Mouse (Mus musculus): ENCODE results near the gene Tfec. TPM values are rescaled to one million over a fixed set of nuclear protein-coding genes. Genes with fewer than 3 reads are reported as not detected.

Tfec gene
- polyA plus RNA-seq, 2 experiments, result 0.91 to 1.5 TPM

GRCm38 (mm10) chr6:16846521-16846920, 51.7 kb downstream of the Tfec start:
- Histone ChIP-seq H3K36me3 (ENCODE audit: control insufficient read depth, insufficient read depth, low read length) (no peaks in the 10 kb centered on the region), H3K4me1 (ENCODE audit: control insufficient read depth, insufficient read depth, low read length) (no peaks in the 10 kb centered on the region), H3K4me2 (replicated peaks; ENCODE audit: low read depth, low read length, severe bottlenecking) (no peak overlapping the region), H3K4me3 (replicated peaks; ENCODE audit: low read length) (no peak overlapping the region), H3K9me3 (ENCODE audit: control insufficient read depth, low read length) (no peaks in the 10 kb centered on the region), H3K27ac (replicated peaks; ENCODE audit: low read depth, low read length) (no peak overlapping the region), H3K27me3 (ENCODE audit: control insufficient read depth, insufficient read depth, low read length) (no peaks in the 10 kb centered on the region), H3K9ac (ENCODE audit: low read depth, low read length, severe bottlenecking) (no peak overlapping the region)
- WGBS, result 82% methylated on average over 7 of the region's 7 CpGs
- TF ChIP-seq POLR2A (IDR thresholded peaks at IDR 0.05; ENCODE audit: borderline replicate concordance, extremely low read depth, insufficient read depth, insufficient read length), result no peak
- DNase-seq (ENCODE audit: low spot score) (no peak), ATAC-seq (ENCODE audit: low FRiP score, low read depth) (no peak)

GRCm38 (mm10) chr6:16835631-16836030, 62.6 kb downstream of the Tfec start:
- Histone ChIP-seq H3K4me3 (replicated peaks; ENCODE audit: low read length) (no peak overlapping the region), H3K36me3 (ENCODE audit: control insufficient read depth, insufficient read depth, low read length) (no peaks in the 10 kb centered on the region), H3K27ac (replicated peaks; ENCODE audit: low read depth, low read length) (no peak overlapping the region), H3K9me3 (ENCODE audit: control insufficient read depth, low read length) (no peaks in the 10 kb centered on the region), H3K4me2 (replicated peaks; ENCODE audit: low read depth, low read length, severe bottlenecking) (no peak overlapping the region), H3K9ac (ENCODE audit: low read depth, low read length, severe bottlenecking) (no peak overlapping the region), H3K4me1 (ENCODE audit: control insufficient read depth, insufficient read depth, low read length) (no peaks in the 10 kb centered on the region), H3K27me3 (ENCODE audit: control insufficient read depth, insufficient read depth, low read length) (no peaks in the 10 kb centered on the region)
- ATAC-seq (ENCODE audit: low FRiP score, low read depth), result no peak
- DNase-seq (ENCODE audit: low spot score), result no peak
- no peak for TF ChIP-seq POLR2A (IDR thresholded peaks at IDR 0.05; ENCODE audit: borderline replicate concordance, extremely low read depth, insufficient read depth, insufficient read length)
- WGBS, result 79% methylated on average over 1 of the region's 1 CpGs

GRCm38 (mm10) chr6:16828304-16828703, 69.9 kb downstream of the Tfec start:
- Histone ChIP-seq H3K27ac (replicated peaks; ENCODE audit: low read depth, low read length) (no peak overlapping the region), H3K27me3 (ENCODE audit: control insufficient read depth, insufficient read depth, low read length) (no peaks in the 10 kb centered on the region), H3K36me3 (ENCODE audit: control insufficient read depth, insufficient read depth, low read length) (no peaks in the 10 kb centered on the region), H3K4me1 (ENCODE audit: control insufficient read depth, insufficient read depth, low read length) (no peaks in the 10 kb centered on the region), H3K4me3 (replicated peaks; ENCODE audit: low read length) (no peak overlapping the region), H3K9me3 (ENCODE audit: control insufficient read depth, low read length) (no peaks in the 10 kb centered on the region), H3K9ac (ENCODE audit: low read depth, low read length, severe bottlenecking) (no peak overlapping the region), H3K4me2 (replicated peaks; ENCODE audit: low read depth, low read length, severe bottlenecking) (no peak overlapping the region)
- DNase-seq (ENCODE audit: low spot score) (no peak), ATAC-seq (ENCODE audit: low FRiP score, low read depth) (no peak)
- no peak for TF ChIP-seq POLR2A (IDR thresholded peaks at IDR 0.05; ENCODE audit: borderline replicate concordance, extremely low read depth, insufficient read depth, insufficient read length)

- H3K9ac ChIP-seq (ENCODE audit: low read depth, low read length, severe bottlenecking), result no peak overlapping the region
- ATAC-seq (ENCODE audit: low FRiP score, low read depth) (no peak), DNase-seq (ENCODE audit: low spot score) (no peak)
- H3K4me1 ChIP-seq (ENCODE audit: control insufficient read depth, insufficient read depth, low read length), result no peaks in the 10 kb centered on the region
- no peaks in the 10 kb centered on the region for H3K27me3 ChIP-seq (ENCODE audit: control insufficient read depth, insufficient read depth, low read length)
- H3K36me3 ChIP-seq (ENCODE audit: control insufficient read depth, insufficient read depth, low read length), result no peaks in the 10 kb centered on the region
- no peak overlapping the region for H3K4me2 ChIP-seq (replicated peaks; ENCODE audit: low read depth, low read length, severe bottlenecking)
- no peak for TF ChIP-seq POLR2A (IDR thresholded peaks at IDR 0.05; ENCODE audit: borderline replicate concordance, extremely low read depth, insufficient read depth, insufficient read length)
- no peaks in the 10 kb centered on the region for H3K9me3 ChIP-seq (ENCODE audit: control insufficient read depth, low read length)
- no peak overlapping the region for H3K27ac ChIP-seq (replicated peaks; ENCODE audit: low read depth, low read length)
- 86% methylated on average over 1 of the region's 1 CpGs for whole genome bisulfite sequencing
- no peak overlapping the region for H3K4me3 ChIP-seq (replicated peaks; ENCODE audit: low read length)
These were observed 76.3 kb downstream of the Tfec start for GRCm38 (mm10) chr6:16821985-16822384.

GRCm38 (mm10) chr6:16806302-16806701, 91.9 kb downstream of the Tfec start:
- WGBS, result 73% methylated on average over 1 of the region's 1 CpGs
- no peak for ATAC-seq (ENCODE audit: low FRiP score, low read depth)
- H3K9me3 ChIP-seq (ENCODE audit: control insufficient read depth, low read length), result no peaks in the 10 kb centered on the region

GRCm38 (mm10) chr6:16797669-16798068, 100.6 kb downstream of the Tfec start:
- no peak overlapping the region for H3K4me2 ChIP-seq (replicated peaks; ENCODE audit: low read depth, low read length, severe bottlenecking)
- peak; percentile 90 for DNase-seq (ENCODE audit: low spot score)
- no peaks in the 10 kb centered on the region for H3K36me3 ChIP-seq (ENCODE audit: control insufficient read depth, insufficient read depth, low read length)
- 12% methylated on average over 10 of the region's 10 CpGs for WGBS
- no peak overlapping the region for H3K9ac ChIP-seq (ENCODE audit: low read depth, low read length, severe bottlenecking)
- no peaks in the 10 kb centered on the region for H3K9me3 ChIP-seq (ENCODE audit: control insufficient read depth, low read length)
- TF ChIP-seq POLR2A (IDR thresholded peaks at IDR 0.05; ENCODE audit: borderline replicate concordance, extremely low read depth, insufficient read depth, insufficient read length), result no peak
- peaks cover 11% of the 10 kb centered on the region; the same call in 1 of the 2 replicates for H3K4me1 ChIP-seq (ENCODE audit: control insufficient read depth, insufficient read depth, low read length)
- no peak overlapping the region for H3K4me3 ChIP-seq (replicated peaks; ENCODE audit: low read length)
- no peaks in the 10 kb centered on the region for H3K27me3 ChIP-seq (ENCODE audit: control insufficient read depth, insufficient read depth, low read length)
- ATAC-seq (ENCODE audit: low FRiP score, low read depth), result peak; percentile 71
- no peak overlapping the region for H3K27ac ChIP-seq (replicated peaks; ENCODE audit: low read depth, low read length)

More at GRCm38 (mm10) chr6:16806302-16806701, 91.9 kb downstream of the Tfec start:
- no peak for DNase-seq (ENCODE audit: low spot score)
- H3K27me3 ChIP-seq (ENCODE audit: control insufficient read depth, insufficient read depth, low read length), result no peaks in the 10 kb centered on the region
- H3K4me3 ChIP-seq (replicated peaks; ENCODE audit: low read length), result no peak overlapping the region
- no peaks in the 10 kb centered on the region for H3K4me1 ChIP-seq (ENCODE audit: control insufficient read depth, insufficient read depth, low read length)
- no peak for TF ChIP-seq POLR2A (IDR thresholded peaks at IDR 0.05; ENCODE audit: borderline replicate concordance, extremely low read depth, insufficient read depth, insufficient read length)
- H3K27ac ChIP-seq (replicated peaks; ENCODE audit: low read depth, low read length), result no peak overlapping the region
- H3K9ac ChIP-seq (ENCODE audit: low read depth, low read length, severe bottlenecking), result no peak overlapping the region
- no peaks in the 10 kb centered on the region for H3K36me3 ChIP-seq (ENCODE audit: control insufficient read depth, insufficient read depth, low read length)
- H3K4me2 ChIP-seq (replicated peaks; ENCODE audit: low read depth, low read length, severe bottlenecking), result no peak overlapping the region
